Mouse (Mus musculus) lung, postnatal 0 days (tissue): Measurements from ENCODE around the gene Rsrc1. TPM values are rescaled to one million over a fixed set of nuclear protein-coding genes. Genes with fewer than 3 reads are reported as not detected.

Experiments used
- ATAC-seq: fragments of 200-750 bp; cut with Nextera tagmentation; 2 replicates; pipeline ENCODE4 v1.8.0; 2017; ENCODE audit warnings: moderate library complexity
- DNase-seq: peaks from one replicate; pipeline ENCODE4 v3.0.0-alpha.2; 2016; ENCODE audit warnings: low spot score
- H3K27ac ChIP-seq: fragments of 300-500 bp; sonication (generic); 2 replicates; pipeline ENCODE4 v1.5.1; 2014; ENCODE audit warnings: antibody characterized with exemption, mild to moderate bottlenecking, low read length, mixed read lengths
- H3K27me3 ChIP-seq: fragments of 300-500 bp; sonication (generic); replicated peaks from 2 replicates; pipeline ENCODE4 v1.6.1; 2014; ENCODE audit warnings: low read length, mixed read lengths; ENCODE audit not compliant: insufficient read depth
- H3K36me3 ChIP-seq: fragments of 300-500 bp; sonication (generic); 2 replicates; pipeline ENCODE4 v1.6.1; 2014; ENCODE audit warnings: low read length, mixed read lengths; ENCODE audit not compliant: insufficient read depth
- H3K4me1 ChIP-seq: fragments of 300-500 bp; sonication (generic); 2 replicates; pipeline ENCODE4 v1.6.1; 2014; ENCODE audit warnings: antibody characterized with exemption, low read depth, low read length, mixed read lengths; ENCODE audit not compliant: insufficient read depth
- H3K4me2 ChIP-seq: fragments of 300-500 bp; sonication (generic); replicated peaks from 2 replicates; pipeline ENCODE4 v1.6.1; 2014; ENCODE audit warnings: low read depth, mild to moderate bottlenecking, low read length, moderate library complexity, mixed read lengths
- H3K4me3 ChIP-seq: fragments of 300-500 bp; sonication (generic); 2 replicates; pipeline ENCODE4 v1.5.1; 2014; ENCODE audit warnings: low read depth, low read length
- H3K9ac ChIP-seq: fragments of 300-500 bp; sonication (generic); replicated peaks from 2 replicates; pipeline ENCODE4 v1.6.1; 2014; ENCODE audit warnings: low read depth, mild to moderate bottlenecking
- H3K9me3 ChIP-seq: fragments of 300-500 bp; sonication (generic); 2 replicates; pipeline ENCODE4 v1.6.1; 2016; ENCODE audit warnings: low read length, mixed read lengths
- CTCF ChIP-seq: IDR thresholded peaks from 2 replicates; pipeline ENCODE4 v1.5.1; 2016; ENCODE audit warnings: antibody characterized with exemption, mild to moderate bottlenecking
- EP300 ChIP-seq: IDR thresholded peaks from 2 replicates; pipeline ENCODE4 v1.6.1; 2016; ENCODE audit warnings: antibody characterized with exemption, mild to moderate bottlenecking, control low read depth
- WGBS: fragments of 180-500 bp; shearing (Covaris S2); extraction: QIAGEN DNeasy Blood & Tissue Kit; methylation state at CpG from one replicate; pipeline ENCODE4 v1.1.7; 2014; 5-methylcytosine and 5-hydroxymethylcytosine counted together
- polyA plus RNA-seq: library from polyadenylated mRNA; unstranded; fragments of >200 nt; fragmentation: Nextera tagmentation; extraction: Ambion mirVana; gene quantifications from 2 replicates; pipeline ENCODE4 v1.2.1, GENCODE M21; 2015

Gene Rsrc1
- polyA plus RNA-seq, 1 experiment from 2014 or later = 15.7 TPM

- Histone ChIP-seq H3K4me1 (no peaks in the 10 kb centered on the region), H3K9me3 (no peaks in the 10 kb centered on the region), H3K4me3 (no peak overlapping the region), H3K4me2 (no peak overlapping the region), H3K36me3 (no peaks in the 10 kb centered on the region), H3K27ac (no peak overlapping the region), H3K9ac (no peak overlapping the region), H3K27me3 (no peaks in the 10 kb centered on the region)
- TF ChIP-seq EP300 (no peak), CTCF (no peak)
- ATAC-seq (no peak), DNase-seq (no peak)
- WGBS = 65% methylated on average over 4 of the region's 4 CpGs
Measured at GRCm38 (mm10) chr3:67116317-67116716, 135.1 kb downstream of the Rsrc1 start.

GRCm38 (mm10) chr3:67132521-67132920 lies 151.3 kb downstream of the Rsrc1 start:
- Histone ChIP-seq H3K4me3 (no peak overlapping the region), H3K4me1 (no peaks in the 10 kb centered on the region), H3K4me2 (no peak overlapping the region), H3K27me3 (no peaks in the 10 kb centered on the region), H3K27ac (no peak overlapping the region), H3K9ac (no peak overlapping the region), H3K9me3 (no peaks in the 10 kb centered on the region), H3K36me3 (no peaks in the 10 kb centered on the region)
- no peak for DNase-seq
- TF ChIP-seq CTCF (no peak), EP300 (no peak)
- 76% methylated on average over 3 of the region's 3 CpGs for WGBS
- ATAC-seq = no peak

- WGBS = 84% methylated on average over 2 of the region's 2 CpGs
- Histone ChIP-seq H3K9ac (no peak overlapping the region), H3K27ac (no peak overlapping the region), H3K9me3 (no peaks in the 10 kb centered on the region), H3K27me3 (no peaks in the 10 kb centered on the region), H3K4me2 (no peak overlapping the region), H3K36me3 (no peaks in the 10 kb centered on the region), H3K4me3 (no peak overlapping the region), H3K4me1 (no peaks in the 10 kb centered on the region)
- TF ChIP-seq CTCF (no peak), EP300 (no peak)
- ATAC-seq = no peak
- DNase-seq = no peak
Measured at GRCm38 (mm10) chr3:67135749-67136375, 154.7 kb downstream of the Rsrc1 start.

- no peaks in the 10 kb centered on the region for H3K4me1 ChIP-seq
- H3K27ac ChIP-seq = no peak overlapping the region
- H3K4me3 ChIP-seq = no peak overlapping the region
- no peak overlapping the region for H3K4me2 ChIP-seq
- WGBS = 82% methylated on average over 2 of the region's 2 CpGs
- ATAC-seq = no peak
- no peak for DNase-seq
- H3K36me3 ChIP-seq = no peaks in the 10 kb centered on the region
- H3K9ac ChIP-seq = no peak overlapping the region
- TF ChIP-seq CTCF = no peak
- no peaks in the 10 kb centered on the region for H3K9me3 ChIP-seq
- H3K27me3 ChIP-seq = no peaks in the 10 kb centered on the region
Measured at GRCm38 (mm10) chr3:67144952-67145351, 163.8 kb downstream of the Rsrc1 start.

GRCm38 (mm10) chr3:67146280-67146679 lies 165.1 kb downstream of the Rsrc1 start:
- no peaks in the 10 kb centered on the region for H3K27me3 ChIP-seq
- 96% methylated on average over 1 of the region's 1 CpGs for WGBS

GRCm38 (mm10) chr3:67147246-67147645 lies 166.1 kb downstream of the Rsrc1 start:
- ATAC-seq = no peak
- H3K27me3 ChIP-seq = no peaks in the 10 kb centered on the region
- H3K9ac ChIP-seq = no peak overlapping the region
- H3K4me3 ChIP-seq = no peak overlapping the region
- H3K27ac ChIP-seq = no peak overlapping the region
- H3K36me3 ChIP-seq = no peaks in the 10 kb centered on the region
- H3K4me1 ChIP-seq = no peaks in the 10 kb centered on the region
- no peak for DNase-seq
- TF ChIP-seq CTCF (no peak), EP300 (no peak)
- 84% methylated on average over 3 of the region's 3 CpGs for WGBS
- H3K9me3 ChIP-seq = no peaks in the 10 kb centered on the region
- H3K4me2 ChIP-seq = no peak overlapping the region

More at GRCm38 (mm10) chr3:67146280-67146679, 165.1 kb downstream of the Rsrc1 start:
- H3K4me2 ChIP-seq = no peak overlapping the region
- H3K27ac ChIP-seq = no peak overlapping the region
- no peak for DNase-seq
- H3K4me3 ChIP-seq = no peak overlapping the region
- no peaks in the 10 kb centered on the region for H3K4me1 ChIP-seq
- H3K9me3 ChIP-seq = no peaks in the 10 kb centered on the region
- TF ChIP-seq CTCF = no peak
- TF ChIP-seq EP300 = no peak
- H3K36me3 ChIP-seq = no peaks in the 10 kb centered on the region
- ATAC-seq = no peak
- no peak overlapping the region for H3K9ac ChIP-seq

- Histone ChIP-seq H3K36me3 (no peaks in the 10 kb centered on the region), H3K9me3 (no peaks in the 10 kb centered on the region), H3K4me3 (no peak overlapping the region), H3K4me1 (no peaks in the 10 kb centered on the region), H3K4me2 (no peak overlapping the region), H3K9ac (no peak overlapping the region), H3K27ac (no peak overlapping the region), H3K27me3 (no peaks in the 10 kb centered on the region)
- TF ChIP-seq EP300 = no peak
- no peak for TF ChIP-seq CTCF
- ATAC-seq = no peak
- no peak for DNase-seq
- 30% methylated on average over 3 of the region's 3 CpGs for WGBS
Measured at GRCm38 (mm10) chr3:67197179-67197578, 216.0 kb downstream of the Rsrc1 start.
